In genomic region chr3:114932881-114933280, GRCm38 (mm10) we compare ENCODE assay signal across 33 mouse cellular contexts. TPM values are rescaled to one million over a fixed set of nuclear protein-coding genes. Genes with fewer than 3 reads are reported as not detected.
A peak's percentile ranks its signal among the peaks of the same experiment; 100 is the strongest.
DNase-seq lines count a peak whose midpoint lies in the region; ATAC-seq and TF ChIP-seq lines count a peak whose summit lies in the region.
"Had no signal": no experiment of that assay in that cellular context is flagged by ENCODE, and none has a peak within 500 bp of the region (broad histone marks: within the 10 kb centered on the region; RNA-seq: fewer than 3 reads in every experiment).

No protein-coding gene starts in this region.

- WGBS in cerebellum, adult 2 months: 9% methylated on average over 2 of the region's 2 CpGs

- no peak for TF ChIP-seq POLR2A in cerebellum, adult 2 months (IDR thresholded peaks at IDR 0.05; ENCODE audit: borderline replicate concordance, insufficient read depth, low read length)
- no peak for TF ChIP-seq POLR2A in brain, embryonic 14.5 days (IDR thresholded peaks at IDR 0.05; ENCODE audit: borderline replicate concordance, extremely low read depth, insufficient read depth, insufficient read length, poor library complexity, severe bottlenecking)

- ATAC-seq in megakaryocyte progenitor cell, adult 5-6 weeks (replicated peaks; ENCODE audit: poor library complexity): no peak
- ATAC-seq: forebrain, postnatal 0 days; intestine, postnatal 0 days; lung, postnatal 0 days; midbrain, embryonic 13.5 days had no signal

- TF ChIP-seq CTCF in cerebellum, adult 2 months (IDR thresholded peaks at IDR 0.05; ENCODE audit: borderline replicate concordance, insufficient read depth, low read depth, low read length): no peak
- TF ChIP-seq CTCF in brain, embryonic 14.5 days (IDR thresholded peaks at IDR 0.05; ENCODE audit: borderline replicate concordance, extremely low read depth, insufficient read depth, insufficient read length): no peak

- peak overlapping the region; percentile 33; the same call in 1 of the 2 replicates for H3K27ac ChIP-seq in cerebellum, adult 2 months (ENCODE audit: insufficient read depth, low read length)
- H3K27ac ChIP-seq: embryonic facial prominence, embryonic 13.5 days; forebrain, embryonic 12.5 days; gastrocnemius, adult 2 months; heart, embryonic 13.5 days; hindbrain, embryonic 14.5 days; liver, embryonic 13.5 days; midbrain, embryonic 13.5 days; neural tube, embryonic 13.5 days had no signal

- H3K4me1 ChIP-seq in cerebellum, adult 2 months (ENCODE audit: control insufficient read depth, insufficient read depth, low read length): peaks cover 16% of the 10 kb centered on the region; the same call in 1 of the 2 replicates
- H3K4me1 ChIP-seq: embryonic facial prominence, embryonic 13.5 days; forebrain, embryonic 12.5 days; heart, embryonic 13.5 days; liver, embryonic 13.5 days; midbrain, embryonic 13.5 days; neural tube, embryonic 13.5 days had no signal

- peak in 1 of 2 experiments; percentile 74 for DNase-seq in cerebellum, adult 2 months
- DNase-seq in cerebellum, adult 11 months: no peak
- peak; percentile 3 for DNase-seq in layer of hippocampus, adult 11-12 months (ENCODE audit: low spot score)
- no peak for DNase-seq in layer of hippocampus, adult 8-10 months (ENCODE audit: low spot score in 2 of 2)
- peak; percentile 2 for DNase-seq in brain, embryonic 14.5 days (ENCODE audit: low read depth)
- no peak for DNase-seq in urinary bladder, postnatal 10 days (ENCODE audit: low spot score)
- DNase-seq: adrenal gland, postnatal 14 days; forebrain, postnatal 0 days; gastrocnemius, adult 2 months; heart, postnatal 10 days; kidney, adult 9 months; kidney, postnatal 14 days; left cerebral cortex, postnatal 4 days; liver, embryonic 13.5 days; lung, adult 18-20 months; lung, postnatal 4 days; right cerebral cortex, postnatal 14 days had no signal

- no peak overlapping the region for H3K4me3 ChIP-seq in cerebellum, adult 2 months (replicated peaks; ENCODE audit: insufficient read depth, low read depth, low read length)
- H3K4me3 ChIP-seq: embryonic facial prominence, embryonic 13.5 days; forebrain, embryonic 12.5 days; gastrocnemius, adult 2 months; heart, embryonic 13.5 days; liver, embryonic 13.5 days; midbrain, embryonic 13.5 days; neural tube, embryonic 13.5 days had no signal

- H3K27me3 ChIP-seq in cerebellum, adult 2 months (ENCODE audit: control insufficient read depth, insufficient read depth, low read length): no peaks in the 10 kb centered on the region
- H3K27me3 ChIP-seq: embryonic facial prominence, embryonic 13.5 days; forebrain, embryonic 12.5 days; heart, embryonic 13.5 days; liver, embryonic 13.5 days; midbrain, embryonic 13.5 days; neural tube, embryonic 13.5 days had no signal

RNA-seq across cellular contexts. Expression of gene Olfm3, which starts 29.0 kb away (rescaled TPM):
- polyA plus RNA-seq in cerebellum, adult 2 months (2012; rRNA removed): 48.8 and 57.4 TPM in 2 replicates
- total RNA-seq in layer of hippocampus, adult 8-10 months (2022): 10 to 100 TPM; 14.7 to 29.1 (median 21.9) TPM
- polyA plus RNA-seq in brain, embryonic 14.5 days (2012; rRNA removed): 2.9 and 6.7 TPM in 2 replicates
- not detected in 2 replicates for total RNA-seq in megakaryocyte progenitor cell, adult 5-6 weeks (2015)
- total RNA-seq in megakaryocyte progenitor cell, adult 5-6 weeks (2017): not detected in 2 replicates
- total RNA-seq: common myeloid progenitor, adult 5-6 weeks; gastrocnemius, adult 2 months; heart, adult 8-10 months; heart, postnatal 10 days; hematopoietic stem cell, adult 5-6 weeks; megakaryocyte-erythroid progenitor cell, adult 5-6 weeks; MEL had no signal
- polyA plus RNA-seq: gonadal fat pad, adult 2 months; heart, embryonic 13.5 days; intestine, postnatal 0 days; liver, embryonic 13.5 days; lung, postnatal 0 days; small intestine, adult 2 months had no signal

Comparison
In these comparisons a context has a peak if more than half of its experiments do, and no peak if none do; other contexts are left out.
1. DNase-seq: peak in layer of hippocampus, adult 11-12 months (single experiment) and brain, embryonic 14.5 days (single experiment); none in cerebellum, adult 11 months (single experiment), layer of hippocampus, adult 8-10 months (0 of 2) and urinary bladder, postnatal 10 days (single experiment).
2. RNA of gene Olfm3, which starts 29.0 kb away (total RNA-seq): 14.7 to 29.1 TPM in layer of hippocampus, adult 8-10 months; not detected in megakaryocyte progenitor cell, adult 5-6 weeks; every median in the first group is over 10 times any median in the second.